Mouse (Mus musculus) bone marrow, adult 2 months (tissue): ENCODE measurements around the gene AI182371.

Experiments
- CTCF ChIP-seq: fragments of 200-500 bp; IDR thresholded peaks from 2 replicates; pipeline ENCODE4 v1.5.1; 2011; ENCODE audit warnings: low read length, control low read depth; ENCODE audit not compliant: control insufficient read depth, insufficient read depth
- POLR2A ChIP-seq: fragments of 200-500 bp; IDR thresholded peaks from 2 replicates; pipeline ENCODE4 v1.6.1; 2011; ENCODE audit warnings: low read depth, mild to moderate bottlenecking, control low read depth, low read length, borderline replicate concordance; ENCODE audit not compliant: control insufficient read depth

GRCm38 (mm10) chr2:35057243-35057642, 44.1 kb downstream of the AI182371 start:
- no peak for TF ChIP-seq CTCF
- TF ChIP-seq POLR2A = no peak
